Mouse (Mus musculus): ENCODE data around the gene Osbpl3.
"Not testable (repeated sequence)": the region's sequence is repeated elsewhere in the genome, so short reads cannot be mapped to it uniquely, and the experiment has no call there.

The Osbpl3 gene

DNA sequence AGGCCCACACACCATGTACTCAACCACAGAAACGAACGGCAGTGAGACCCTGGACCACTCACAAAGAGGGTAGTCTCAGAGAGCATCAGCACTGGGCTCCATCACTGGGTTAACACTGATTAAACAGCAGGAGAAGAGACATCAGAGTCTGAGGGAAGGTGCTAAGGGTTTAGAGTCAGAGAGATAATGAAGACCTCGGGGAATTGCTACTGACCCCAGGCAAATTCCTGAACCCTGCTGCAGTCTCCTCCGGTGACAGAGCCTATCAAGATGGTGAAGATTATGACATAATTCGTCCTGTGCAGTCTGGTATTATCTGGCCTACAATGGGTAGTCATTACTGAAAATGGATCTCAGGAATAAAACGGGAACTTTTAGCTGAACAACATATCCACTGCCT is 2.4 kb downstream of the Osbpl3 start:
- DNase-seq (ENCODE audit: low spot score in 2 of 2), result no peak

DNA sequence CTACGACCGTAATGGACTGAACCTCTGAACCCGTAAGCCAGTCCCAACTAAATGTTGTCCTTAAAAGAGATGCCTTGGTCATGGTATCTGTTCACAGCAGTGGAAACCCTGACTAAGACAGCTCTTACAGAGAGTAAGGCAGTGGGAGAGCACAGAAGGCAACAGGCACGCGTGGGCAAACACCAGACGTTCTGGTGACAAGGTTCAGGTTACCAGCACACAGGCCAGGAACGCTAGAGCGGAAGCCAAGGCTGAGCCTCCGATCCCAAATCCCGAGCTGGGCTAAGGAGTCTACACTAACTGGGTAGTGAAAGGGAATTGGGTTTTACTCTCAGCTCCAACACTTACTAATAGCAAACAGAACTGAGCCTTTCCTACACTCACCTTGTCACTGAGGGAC is 3.8 kb downstream of the Osbpl3 start:
- DNase-seq (ENCODE audit: low spot score in 2 of 2), result no peak

GRCm38 (mm10) chr6:50445616-50446015 is 10.4 kb downstream of the Osbpl3 start:
- DNase-seq (ENCODE audit: low spot score in 2 of 2), result no peak

GRCm38 (mm10) chr6:50440966-50441862 is 14.8 kb downstream of the Osbpl3 start:
- no peak for DNase-seq (ENCODE audit: low spot score in 2 of 2)

DNA sequence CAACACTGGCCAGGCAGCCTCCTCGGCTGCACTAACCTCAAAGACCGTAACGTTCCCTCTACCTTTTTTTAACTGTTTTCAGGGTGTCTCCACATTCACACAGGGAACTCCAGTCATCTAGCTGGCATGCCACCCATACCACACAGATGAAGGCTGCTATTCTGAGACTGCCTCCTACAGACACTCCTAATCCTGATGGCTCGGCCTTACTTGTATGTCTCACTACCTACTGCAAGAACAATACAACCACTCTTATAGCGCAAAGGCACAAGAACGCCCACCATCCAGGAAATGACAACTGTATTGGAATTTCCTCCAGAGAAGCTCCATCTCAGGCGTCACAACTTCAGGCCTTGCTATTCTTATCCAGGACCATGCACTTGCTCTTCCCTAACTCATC is 15.8 kb downstream of the Osbpl3 start:
- no peak for DNase-seq (ENCODE audit: low spot score in 2 of 2)

GRCm38 (mm10) chr6:50438900-50439299 is 17.1 kb downstream of the Osbpl3 start:
- DNase-seq (ENCODE audit: low spot score in 2 of 2), result not testable (repeated sequence)

GRCm38 (mm10) chr6:50437815-50438214 is 18.2 kb downstream of the Osbpl3 start:
- DNase-seq (ENCODE audit: low spot score in 2 of 2), result no peak

GRCm38 (mm10) chr6:50436661-50437060 is 19.3 kb downstream of the Osbpl3 start:
- no peak for DNase-seq (ENCODE audit: low spot score in 2 of 2)

DNA sequence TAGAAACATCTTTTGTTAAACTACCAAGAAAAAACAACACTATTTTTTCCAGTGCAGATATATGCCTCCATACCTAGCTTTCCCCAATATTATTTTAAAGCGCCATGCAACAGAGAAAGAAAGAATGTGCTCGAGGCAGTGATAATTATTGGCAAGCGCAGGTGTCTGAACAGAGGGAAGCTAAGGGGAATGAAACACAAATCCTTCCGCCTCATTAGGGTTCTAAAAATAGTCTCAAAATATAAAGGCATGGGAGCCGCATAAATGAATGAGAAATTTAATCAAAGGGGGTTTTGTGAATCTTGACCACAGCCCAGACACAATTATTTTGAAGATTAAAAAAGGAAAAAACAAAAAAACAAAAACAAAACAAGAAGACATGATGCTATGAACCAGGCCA is 23.5 kb downstream of the Osbpl3 start:
- DNase-seq (ENCODE audit: low spot score in 2 of 2), result no peak

DNA sequence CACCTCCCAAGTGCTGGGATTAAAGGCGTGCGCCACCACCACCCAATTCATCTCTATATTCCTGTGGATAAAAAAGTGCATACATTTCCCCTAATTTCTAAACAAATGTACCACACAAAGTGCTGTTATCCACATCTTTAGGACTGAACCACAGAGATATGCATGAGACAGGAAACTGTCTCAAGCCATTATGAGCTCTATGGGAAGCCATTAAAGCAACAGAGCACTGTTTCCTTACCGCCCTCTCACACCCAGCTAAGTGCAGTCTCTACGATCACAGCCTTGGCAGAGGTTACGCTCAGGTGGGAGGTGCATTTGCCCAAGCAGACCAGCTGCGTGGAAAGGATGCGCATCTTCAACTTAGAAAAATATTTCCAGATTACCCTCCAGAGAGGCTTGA is 26.7 kb downstream of the Osbpl3 start:
- DNase-seq (ENCODE audit: low spot score in 2 of 2), result no peak

- DNase-seq (ENCODE audit: low spot score in 2 of 2), result no peak
These were observed 28.8 kb downstream of the Osbpl3 start for GRCm38 (mm10) chr6:50427051-50427732.

DNA sequence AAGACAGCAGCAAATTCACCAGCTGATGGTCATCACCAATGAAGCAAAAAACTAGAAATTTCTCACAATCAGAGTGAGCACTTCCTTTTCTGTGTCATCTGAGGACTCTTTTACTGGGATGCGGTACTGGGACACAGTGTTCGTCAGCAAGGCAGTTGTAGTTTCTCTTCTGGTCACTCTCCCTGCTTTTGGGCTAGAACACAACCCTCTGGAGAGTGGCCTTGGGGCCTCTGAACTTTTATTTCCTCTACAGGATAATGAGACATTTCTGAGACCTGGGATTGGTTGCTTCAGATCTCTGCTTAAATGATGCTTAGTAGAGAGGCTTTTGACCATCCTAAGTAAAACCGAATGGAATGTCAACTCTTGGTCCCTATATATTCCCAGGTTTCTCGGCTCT is 29.4 kb downstream of the Osbpl3 start:
- DNase-seq (ENCODE audit: low spot score in 2 of 2), result no peak

- no peak for DNase-seq (ENCODE audit: low spot score in 2 of 2)
These were observed 31.7 kb downstream of the Osbpl3 start for GRCm38 (mm10) chr6:50424271-50424670.

- no peak for DNase-seq (ENCODE audit: low spot score in 2 of 2)
These were observed 35.6 kb downstream of the Osbpl3 start for GRCm38 (mm10) chr6:50420413-50420812.

DNA sequence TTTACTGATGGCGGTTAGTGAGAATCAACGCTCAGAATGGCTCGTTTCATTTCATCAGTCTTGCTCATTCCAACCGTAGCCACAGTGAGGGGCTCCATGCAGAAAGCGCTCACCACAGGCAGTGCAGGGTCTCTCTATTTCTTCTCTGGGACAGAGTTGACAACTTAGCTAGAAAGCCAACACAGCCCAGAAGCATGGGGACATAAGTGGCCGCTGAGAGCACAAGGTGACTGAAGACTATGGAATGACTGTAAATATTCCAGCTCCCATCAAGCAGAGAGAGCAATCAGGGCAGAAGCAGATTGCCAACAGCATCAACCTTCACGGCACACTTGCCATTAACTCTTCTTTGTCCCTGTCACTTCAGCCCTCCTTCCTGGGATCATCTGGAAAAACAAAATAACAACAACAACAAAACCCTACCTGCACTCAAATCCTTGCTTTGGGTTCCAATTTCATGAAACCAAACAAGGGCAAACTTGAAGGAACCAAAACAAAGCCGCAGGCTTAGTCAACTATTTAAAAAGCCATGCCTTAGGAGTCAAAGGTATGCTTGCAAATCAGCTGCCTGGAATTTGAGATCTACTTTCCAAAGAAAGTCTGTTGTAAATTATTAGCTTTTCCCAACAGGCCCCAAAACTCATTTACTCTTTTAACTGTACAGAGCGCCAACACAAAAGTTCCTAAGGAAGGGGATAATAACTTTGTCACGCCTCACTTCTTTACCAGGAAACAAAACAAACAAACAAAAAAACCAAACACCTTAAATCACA is 36.3 kb downstream of the Osbpl3 start:
- no peak for DNase-seq (ENCODE audit: low spot score in 2 of 2)

- DNase-seq (ENCODE audit: low spot score in 2 of 2), result no peak
These were observed 37.0 kb downstream of the Osbpl3 start for GRCm38 (mm10) chr6:50418951-50419350.

DNA sequence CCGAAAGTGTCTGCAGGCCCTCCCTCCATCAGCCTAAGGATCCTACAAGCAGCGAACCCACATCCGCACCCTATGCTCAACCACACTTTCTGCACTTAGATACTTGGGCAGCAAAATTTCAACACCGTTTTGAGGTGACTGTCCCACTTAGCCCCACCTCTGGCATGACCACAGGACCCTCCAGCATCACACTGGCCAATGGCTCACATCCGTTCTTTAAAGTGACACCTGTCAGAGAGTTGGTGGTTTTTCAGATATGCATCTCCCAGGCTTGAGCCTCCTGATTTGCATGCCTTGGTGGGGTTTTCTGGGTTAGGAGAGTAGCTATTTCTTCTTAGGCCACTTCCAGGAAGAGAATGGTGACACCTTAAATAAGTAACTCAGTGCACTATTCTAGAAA is 39.1 kb downstream of the Osbpl3 start:
- no peak for DNase-seq (ENCODE audit: low spot score in 2 of 2)

DNA sequence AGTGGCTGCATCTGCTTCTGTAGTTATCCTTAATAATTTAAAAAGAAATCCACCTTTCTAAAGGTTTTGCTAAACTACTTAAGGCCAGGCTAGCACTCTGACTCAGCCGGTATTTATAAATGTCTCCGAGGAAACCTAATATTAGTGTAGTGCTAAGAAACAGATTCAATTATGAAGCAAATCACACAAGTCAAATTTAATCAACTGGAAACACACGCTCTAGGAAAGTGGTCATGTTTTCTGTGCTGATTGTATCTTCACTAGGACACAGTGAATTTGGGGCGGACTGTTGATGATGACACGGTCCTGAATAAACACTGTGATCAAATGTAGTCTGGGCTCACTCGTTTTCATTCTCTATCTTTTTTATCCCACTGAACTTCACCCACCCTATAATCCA is 40.6 kb downstream of the Osbpl3 start:
- no peak for DNase-seq (ENCODE audit: low spot score in 2 of 2)

DNA sequence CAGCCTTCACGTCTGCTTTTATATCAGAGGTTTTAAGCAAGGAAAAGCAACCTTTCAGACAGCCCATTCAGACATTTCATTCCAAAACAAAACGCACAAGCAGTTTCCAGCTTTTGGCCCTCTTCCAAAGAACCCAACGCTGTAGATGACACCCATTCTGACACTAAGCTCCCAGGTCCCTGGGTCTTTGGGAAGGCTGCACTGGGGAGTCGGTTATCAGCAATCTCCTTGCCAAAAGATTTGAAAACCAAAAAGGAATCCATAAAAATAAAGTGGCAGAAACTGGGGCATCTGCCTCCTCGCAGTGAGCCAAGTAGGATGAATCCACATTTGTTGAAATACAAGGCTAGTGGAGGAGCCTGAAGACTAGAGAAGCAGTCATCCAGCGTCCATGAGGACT is 41.5 kb downstream of the Osbpl3 start:
- no peak for DNase-seq (ENCODE audit: low spot score in 2 of 2)

DNA sequence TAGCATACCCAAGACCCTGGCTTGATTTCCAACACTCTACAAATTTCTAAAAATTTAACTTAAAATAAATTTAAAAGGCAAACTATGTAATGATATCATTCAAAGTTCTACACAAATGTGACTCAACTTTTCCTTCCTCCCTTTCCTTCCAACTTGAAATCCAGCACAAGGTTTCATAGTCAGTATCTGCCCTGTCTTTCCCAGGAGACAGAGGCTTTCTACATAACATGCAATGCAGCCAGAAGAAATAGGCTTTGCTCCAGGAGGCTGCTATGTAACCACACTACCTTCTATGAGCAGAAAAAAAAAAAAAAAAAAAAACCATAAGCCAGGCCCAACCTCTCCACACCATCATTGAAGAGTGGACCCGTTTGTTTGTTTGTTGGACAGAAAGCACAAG is 42.6 kb downstream of the Osbpl3 start:
- no peak for DNase-seq (ENCODE audit: low spot score in 2 of 2)

GRCm38 (mm10) chr6:50412174-50412573 is 43.8 kb downstream of the Osbpl3 start:
- no peak for DNase-seq (ENCODE audit: low spot score in 2 of 2)

GRCm38 (mm10) chr6:50404698-50405097 is 51.3 kb downstream of the Osbpl3 start:
- no peak for DNase-seq (ENCODE audit: low spot score in 2 of 2)
